Mouse (Mus musculus) kidney, embryonic 14.5 days (tissue): ENCODE measurements around the gene Anxa6. TPM values are rescaled to one million over a fixed set of nuclear protein-coding genes. Genes with fewer than 3 reads are reported as not detected.

Experiments used
- ATAC-seq: fragments of 200-750 bp; cut with Nextera tagmentation; 2 replicates; pipeline ENCODE4 v1.8.0; 2017; ENCODE audit warnings: moderate number of reproducible peaks, mild to moderate bottlenecking, moderate TSS enrichment, moderate library complexity; ENCODE audit not compliant: low FRiP score, low TSS enrichment
- H3K27ac ChIP-seq: fragments of 300-500 bp; sonication (generic); 2 replicates; pipeline ENCODE4 v1.5.1; 2014; ENCODE audit warnings: low read depth, mild to moderate bottlenecking, low read length, moderate library complexity, mixed read lengths
- H3K27me3 ChIP-seq: fragments of 300-500 bp; sonication (generic); 2 replicates; pipeline ENCODE4 v1.6.1; 2014; ENCODE audit warnings: mild to moderate bottlenecking, low read length; ENCODE audit not compliant: control insufficient read depth, insufficient read depth
- H3K36me3 ChIP-seq: fragments of 300-500 bp; sonication (generic); 2 replicates; pipeline ENCODE4 v1.6.1; 2014; ENCODE audit warnings: low read length, mixed read lengths; ENCODE audit not compliant: control insufficient read depth, insufficient read depth
- H3K4me1 ChIP-seq: fragments of 300-500 bp; sonication (generic); 2 replicates; pipeline ENCODE4 v1.6.1; 2014; ENCODE audit warnings: low read length, mixed read lengths; ENCODE audit not compliant: control insufficient read depth, insufficient read depth
- H3K4me2 ChIP-seq: fragments of 300-500 bp; sonication (generic); replicated peaks from 2 replicates; pipeline ENCODE4 v1.6.1; 2014; ENCODE audit warnings: low read depth, mild to moderate bottlenecking, low read length
- H3K4me3 ChIP-seq: fragments of 300-500 bp; sonication (generic); 2 replicates; pipeline ENCODE4 v1.5.1; 2014; ENCODE audit warnings: mild to moderate bottlenecking, low read length
- H3K9ac ChIP-seq: fragments of 300-500 bp; sonication (generic); 2 replicates; pipeline ENCODE4 v1.6.1; 2014; ENCODE audit warnings: low read depth, mild to moderate bottlenecking, low read length, moderate library complexity
- H3K9me3 ChIP-seq: fragments of 300-500 bp; sonication (generic); 2 replicates; pipeline ENCODE4 v1.6.1; 2016; ENCODE audit warnings: low read length; ENCODE audit not compliant: control insufficient read depth
- WGBS: fragments of 180-500 bp; shearing (Covaris S2); extraction: QIAGEN DNeasy Blood & Tissue Kit; methylation state at CpG from one replicate; pipeline ENCODE4 v1.1.7; 2014; 5-methylcytosine and 5-hydroxymethylcytosine counted together
- polyA plus RNA-seq: library from polyadenylated mRNA; unstranded; fragments of >200 nt; fragmentation: Nextera tagmentation; extraction: Ambion mirVana; gene quantifications from 2 replicates; pipeline ENCODE4 v1.2.1, GENCODE M21; 2014

Anxa6 gene
- polyA plus RNA-seq, 1 experiment from 2014 or later = 174 TPM

DNA sequence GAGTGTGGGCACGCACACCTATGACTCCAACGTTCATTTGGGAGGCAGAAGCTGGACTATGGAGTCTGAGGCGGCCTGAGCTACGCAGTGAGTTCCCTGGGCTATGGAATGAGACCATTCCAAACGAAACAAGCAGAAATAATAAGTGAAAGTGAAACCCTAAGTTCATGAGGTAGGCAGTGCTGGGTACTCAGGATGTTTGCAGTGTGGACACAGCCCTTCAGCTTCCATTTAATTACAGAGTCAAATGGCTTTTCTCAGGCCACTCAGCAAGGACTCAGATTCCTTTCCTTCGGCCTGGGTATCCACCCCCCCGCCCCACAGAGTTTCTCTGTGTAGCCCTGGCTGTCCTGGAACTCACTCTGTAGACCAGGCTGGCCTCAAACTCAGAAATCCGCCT, 103.5 kb downstream of the Anxa6 start:
- Histone ChIP-seq H3K4me3 (no peak overlapping the region), H3K4me2 (no peak overlapping the region), H3K9me3 (no peaks in the 10 kb centered on the region), H3K36me3 (peaks cover 41% of the 10 kb centered on the region), H3K9ac (no peak overlapping the region), H3K4me1 (no peaks in the 10 kb centered on the region), H3K27me3 (no peaks in the 10 kb centered on the region), H3K27ac (no peak overlapping the region)
- ATAC-seq = no peak
- 87% methylated on average over 8 of the region's 8 CpGs for WGBS

DNA sequence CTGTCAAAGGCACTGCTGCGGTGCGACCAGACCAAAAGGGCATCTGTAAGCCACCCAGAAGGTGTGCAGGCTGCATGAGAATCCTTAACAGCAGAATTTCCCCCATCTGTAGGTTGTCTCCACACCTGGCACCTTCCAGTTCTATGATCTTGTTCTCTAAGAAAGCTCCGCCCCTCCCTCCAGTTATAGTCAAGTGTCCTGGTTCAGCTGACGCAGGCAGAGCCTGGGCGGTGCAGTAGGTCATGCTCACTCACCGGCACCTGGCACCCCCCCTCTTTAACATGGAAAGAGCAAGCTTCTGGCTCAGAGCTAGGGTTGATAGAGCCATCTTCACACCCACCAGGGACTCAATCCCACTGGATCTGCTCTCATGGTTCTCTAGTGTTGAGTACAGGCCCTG, 104.0 kb downstream of the Anxa6 start:
- Histone ChIP-seq H3K36me3 (peaks cover 44% of the 10 kb centered on the region), H3K27me3 (no peaks in the 10 kb centered on the region), H3K9ac (no peak overlapping the region), H3K4me1 (no peaks in the 10 kb centered on the region), H3K4me3 (no peak overlapping the region), H3K9me3 (no peaks in the 10 kb centered on the region), H3K4me2 (no peak overlapping the region), H3K27ac (no peak overlapping the region)
- no peak for ATAC-seq
- 93% methylated on average over 6 of the region's 6 CpGs for WGBS

Other genes with a start within 250 kb of the Anxa6 start
- 59.3 and 110 TPM in 2 replicates for gene Cdc42se2, start 245.8 kb downstream of the Anxa6 start, polyA plus RNA-seq
- gene Lyrm7, start 172.5 kb downstream of the Anxa6 start, polyA plus RNA-seq = 6.7 and 9.6 TPM in 2 replicates
- 720 and 912 TPM in 2 replicates for gene Hint1, start 167.1 kb downstream of the Anxa6 start, polyA plus RNA-seq
- gene Gpx3, start 131.0 kb downstream of the Anxa6 start, polyA plus RNA-seq = 83.0 and 101 TPM in 2 replicates
- 12.3 and 14.8 TPM in 2 replicates for gene Tnip1, start 70.5 kb downstream of the Anxa6 start, polyA plus RNA-seq
- gene Ccdc69, start 44.7 kb upstream of the Anxa6 start, polyA plus RNA-seq = 3.5 and 3.6 TPM in 2 replicates
- 27.3 and 33.6 TPM in 2 replicates for gene Gm2a, start 64.7 kb upstream of the Anxa6 start, polyA plus RNA-seq
- gene Slc36a3, start 118.3 kb upstream of the Anxa6 start, polyA plus RNA-seq = not detected in 2 replicates
- gene Slc36a2, start 151.6 kb upstream of the Anxa6 start, polyA plus RNA-seq = 0.63 and 0.80 TPM in 2 replicates
- gene Slc36a1, start 170.9 kb upstream of the Anxa6 start, polyA plus RNA-seq = 2.1 and 2.2 TPM in 2 replicates